Mouse (Mus musculus): Measurements from ENCODE around the gene Tmem265.

DNA sequence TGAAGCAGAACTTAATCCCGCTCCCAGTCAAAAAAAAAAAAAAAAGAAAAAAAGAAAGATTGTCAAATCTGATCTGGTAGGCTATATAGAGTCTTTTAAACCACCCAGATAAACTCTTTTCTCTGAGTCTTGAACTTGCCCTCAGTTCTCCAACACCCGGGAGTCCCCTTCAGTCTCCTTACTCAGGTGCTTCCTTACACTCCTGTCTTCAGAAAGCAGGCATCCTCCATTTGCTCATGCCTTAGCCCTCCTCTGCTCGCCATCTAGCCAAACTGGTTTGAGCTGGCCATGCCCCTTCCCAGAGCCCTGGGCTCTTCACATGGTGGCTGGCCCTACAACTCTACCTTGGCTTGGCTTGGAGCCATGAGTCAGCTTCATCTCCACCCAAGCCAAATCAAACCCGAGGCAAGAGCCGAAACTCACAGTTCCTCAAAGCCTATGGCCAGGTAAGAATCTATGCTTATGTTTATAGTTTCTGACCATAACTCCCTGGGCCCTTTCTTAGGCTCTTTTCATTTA, at the start of gene Tmem265:
- no peak for TF ChIP-seq CTCF (IDR thresholded peaks at IDR 0.05; ENCODE audit: insufficient read depth, low read length)
- no peak for TF ChIP-seq POLR2A (IDR thresholded peaks at IDR 0.05; ENCODE audit: borderline replicate concordance, extremely low read depth, low read depth, low read length)

Measured in lung, adult 2 months (tissue).